Mouse (Mus musculus) MEL (cell line): ENCODE data around the gene Olfr485.

ENCODE experiments used
- CTCF ChIP-seq, 3 experiments: IDR thresholded peaks in 2 of 3; conservative IDR thresholded peaks in 1 of 3; 2 replicates each; pipeline ENCODE4 v1.5.1; 2011 to 2012; ENCODE audit warnings: low read length in 3 of 3, low read depth in 2 of 3, mild to moderate bottlenecking in 2 of 3, improper control_type of control experiment in 1 of 3, inconsistent platforms in 1 of 3, mixed read lengths in 1 of 3, moderate library complexity in 1 of 3; ENCODE audit not compliant: control insufficient read depth in 1 of 3, insufficient read depth in 1 of 3, poor library complexity in 1 of 3, severe bottlenecking in 1 of 3
- EP300 ChIP-seq, 2 experiments: IDR thresholded peaks; 2 replicates each; pipeline ENCODE4 v1.6.1; 2011; ENCODE audit warnings: improper control_type of control experiment in 2 of 2, low read length in 2 of 2, low read depth in 1 of 2, mild to moderate bottlenecking in 1 of 2
- GATA1 ChIP-seq: IDR thresholded peaks from 2 replicates; pipeline ENCODE4 v1.6.1; 2011; ENCODE audit warnings: low read depth, low read length, improper control_type of control experiment
- MAZ ChIP-seq: IDR thresholded peaks from 2 replicates; pipeline ENCODE4 v1.6.1; 2012; ENCODE audit warnings: low read depth, mild to moderate bottlenecking, inconsistent platforms, low read length, improper control_type of control experiment
- POLR2A ChIP-seq, 2 experiments: IDR thresholded peaks; 2 replicates each; pipeline ENCODE4 v1.6.1; 2011 to 2012; ENCODE audit warnings: low read length in 2 of 2, mild to moderate bottlenecking in 2 of 2, control low read depth in 1 of 2, improper control_type of control experiment in 1 of 2, low read depth in 1 of 2, moderate library complexity in 1 of 2; ENCODE audit not compliant: control insufficient read depth in 1 of 2, insufficient read depth in 1 of 2, poor library complexity in 1 of 2
- SMC3 ChIP-seq: IDR thresholded peaks from 2 replicates; pipeline ENCODE4 v1.6.1; 2011; ENCODE audit warnings: low read depth, low read length, improper control_type of control experiment
- USF1 ChIP-seq: IDR thresholded peaks from 2 replicates; pipeline ENCODE4 v1.6.1; 2014; ENCODE audit warnings: low read depth, mild to moderate bottlenecking, inconsistent platforms, low read length, improper control_type of control experiment, moderate library complexity
- USF2 ChIP-seq, 2 experiments: IDR thresholded peaks; 2 replicates each; pipeline ENCODE4 v1.6.1; 2011 to 2012; ENCODE audit warnings: improper control_type of control experiment in 2 of 2, low read length in 2 of 2, borderline replicate concordance in 1 of 2, inconsistent platforms in 1 of 2, low read depth in 1 of 2, mild to moderate bottlenecking in 1 of 2; ENCODE audit not compliant: insufficient read depth in 1 of 2
- ZMIZ1 ChIP-seq: IDR thresholded peaks from 2 replicates; pipeline ENCODE4 v1.6.1; 2012; ENCODE audit warnings: low read depth, mild to moderate bottlenecking, inconsistent platforms, low read length, improper control_type of control experiment, moderate library complexity

DNA sequence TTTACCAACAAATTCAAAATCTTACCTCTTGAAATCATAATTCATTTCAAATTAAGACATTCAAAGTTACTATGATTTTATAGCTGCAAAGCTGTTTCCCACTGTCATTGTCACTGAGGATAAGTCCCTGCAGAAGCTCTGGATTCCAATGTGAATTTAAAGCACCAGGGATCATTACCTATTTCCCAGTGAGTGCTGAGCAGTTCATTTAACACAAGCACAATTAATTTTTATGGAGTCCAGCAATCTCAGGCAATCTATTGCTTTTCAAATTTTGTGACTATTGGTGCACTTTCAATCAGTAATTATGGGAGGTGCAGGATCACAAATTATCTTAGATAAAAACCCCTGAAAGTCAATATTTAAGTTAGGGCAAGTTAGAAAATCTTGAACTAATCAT is 32.3 kb downstream of the Olfr485 start, which contains the start of gene Olfr484:
- TF ChIP-seq POLR2A (IDR thresholded peaks at IDR 0.05; ENCODE audit: control insufficient read depth in 1 of 2, insufficient read depth in 1 of 2, low read depth in 1 of 2, low read length in 2 of 2, poor library complexity in 1 of 2) = no peak
- no peak for TF ChIP-seq CTCF (IDR thresholded peaks at IDR 0.05 in 2 of 3, conservative IDR thresholded peaks at IDR 0.05 in 1 of 3; ENCODE audit: control insufficient read depth in 1 of 3, insufficient read depth in 1 of 3, low read depth in 2 of 3, low read length in 3 of 3, poor library complexity in 1 of 3, severe bottlenecking in 1 of 3)
- TF ChIP-seq EP300 (IDR thresholded peaks at IDR 0.05; ENCODE audit: low read depth in 1 of 2, low read length in 2 of 2) = no peak
- TF ChIP-seq ZMIZ1 = no peak
- no peak for TF ChIP-seq USF1
- no peak for TF ChIP-seq MAZ
- TF ChIP-seq USF2 (IDR thresholded peaks at IDR 0.05; ENCODE audit: borderline replicate concordance in 1 of 2, insufficient read depth in 1 of 2, low read depth in 1 of 2, low read length in 2 of 2) = no peak
- TF ChIP-seq SMC3 = no peak
- TF ChIP-seq GATA1 = no peak
